Comparison of ENCODE assay signal across 8 mouse cellular contexts in genomic region chr4:43492101-43492820, GRCm38 (mm10). TPM values are rescaled to one million over a fixed set of nuclear protein-coding genes. Genes with fewer than 3 reads are reported as not detected.
A peak's percentile ranks its signal among the peaks of the same experiment; 100 is the strongest.
DNase-seq lines count a peak whose midpoint lies in the region; ATAC-seq lines count a peak whose summit lies in the region.

No protein-coding gene starts in this region.

- H3K4me3 ChIP-seq in heart, embryonic 10.5 days = peak overlapping the region; percentile 84
- peak overlapping the region; percentile 33 for H3K4me3 ChIP-seq in heart, embryonic 16.5 days (ENCODE audit: low read length)
- peak overlapping the region; percentile 65 for H3K4me3 ChIP-seq in midbrain, embryonic 12.5 days

- H3K4me1 ChIP-seq in heart, embryonic 10.5 days = peaks cover 32% of the 10 kb centered on the region
- H3K4me1 ChIP-seq in heart, embryonic 16.5 days (ENCODE audit: control insufficient read depth, insufficient read depth, low read length) = peaks cover 12% of the 10 kb centered on the region
- peaks cover 20% of the 10 kb centered on the region for H3K4me1 ChIP-seq in midbrain, embryonic 12.5 days

- WGBS in heart, embryonic 10.5 days = 40% methylated on average over 12 of the region's 12 CpGs
- 44% methylated on average over 12 of the region's 12 CpGs for WGBS in heart, embryonic 16.5 days
- 45% methylated on average over 12 of the region's 12 CpGs for WGBS in midbrain, embryonic 12.5 days

- no peaks in the 10 kb centered on the region for H3K9me3 ChIP-seq in heart, embryonic 10.5 days
- peaks cover 3% of the 10 kb centered on the region for H3K9me3 ChIP-seq in heart, embryonic 16.5 days (replicated peaks; ENCODE audit: control insufficient read depth, low read length)
- no peaks in the 10 kb centered on the region for H3K9me3 ChIP-seq in midbrain, embryonic 12.5 days

- H3K36me3 ChIP-seq in heart, embryonic 10.5 days = peaks cover 19% of the 10 kb centered on the region
- H3K36me3 ChIP-seq in heart, embryonic 16.5 days (ENCODE audit: control insufficient read depth, insufficient read depth) = 0 out of 2 replicates have a peak, but pooled peaks cover 3% of the 10 kb centered on the region
- 0 out of 2 replicates have a peak, but pooled peaks cover 2% of the 10 kb centered on the region for H3K36me3 ChIP-seq in midbrain, embryonic 12.5 days

- intact Hi-C loops in heart, postnatal 14 days (cut with DNase I) = no loop called here

- no peak for DNase-seq in heart, embryonic 10.5 days (ENCODE audit: low spot score)
- DNase-seq in heart, postnatal 14 days = no peak
- peak; percentile 55 for DNase-seq in ES-CJ7 (ENCODE audit: low read depth, low spot score)
- no peak for DNase-seq in urinary bladder, postnatal 10 days (ENCODE audit: low spot score)
- no peak for DNase-seq in layer of hippocampus, adult 18-20 months (ENCODE audit: low spot score in 2 of 2)
- DNase-seq in ovary, adult 18-20 months (ENCODE audit: low spot score) = no peak

- no peak overlapping the region; the same call in 1 of the 2 replicates for H3K9ac ChIP-seq in heart, embryonic 16.5 days (ENCODE audit: low read length)
- H3K9ac ChIP-seq in midbrain, embryonic 12.5 days (replicated peaks) = no peak overlapping the region

- ATAC-seq in heart, embryonic 16.5 days (replicated peaks; ENCODE audit: extremely low read depth, insufficient read depth, low FRiP score) = no peak
- no peak for ATAC-seq in midbrain, embryonic 12.5 days (ENCODE audit: low FRiP score, low read depth)

- H3K4me2 ChIP-seq in heart, embryonic 16.5 days (ENCODE audit: low read depth, low read length) = peak overlapping the region; percentile 57
- peak overlapping the region; percentile 66 for H3K4me2 ChIP-seq in midbrain, embryonic 12.5 days (replicated peaks)

- no peaks in the 10 kb centered on the region for H3K27me3 ChIP-seq in heart, embryonic 10.5 days (ENCODE audit: insufficient read depth, poor library complexity, severe bottlenecking)
- no peaks in the 10 kb centered on the region for H3K27me3 ChIP-seq in heart, embryonic 16.5 days (ENCODE audit: control insufficient read depth, insufficient read depth, low read length)
- peaks cover 16% of the 10 kb centered on the region for H3K27me3 ChIP-seq in midbrain, embryonic 12.5 days

- H3K27ac ChIP-seq in heart, embryonic 10.5 days = peak overlapping the region; percentile 93; the same call in 1 of the 2 replicates
- H3K27ac ChIP-seq in heart, embryonic 16.5 days (ENCODE audit: low read length) = peak overlapping the region; percentile 69
- peak overlapping the region; percentile 90 for H3K27ac ChIP-seq in midbrain, embryonic 12.5 days (replicated peaks)

RNA-seq across cellular contexts. Expression of gene Ccdc107, which starts 0.4 kb away (rescaled TPM):
- polyA plus RNA-seq in heart, embryonic 10.5 days (2016; fragmentation: Nextera tagmentation; extraction: Ambion mirVana) = 67.2 and 71.7 TPM in 2 replicates
- 10 to 100 TPM; 25.9 to 27.1 TPM for total RNA-seq in heart, postnatal 14 days (2021)
- polyA plus RNA-seq in heart, embryonic 16.5 days (2015; fragmentation: Nextera tagmentation; extraction: Ambion mirVana) = 76.9 and 81.5 TPM in 2 replicates
- 45.0 and 47.9 TPM in 2 replicates for polyA plus RNA-seq in midbrain, embryonic 12.5 days (2016; fragmentation: Nextera tagmentation; extraction: Ambion mirVana)
- total RNA-seq in layer of hippocampus, adult 18-20 months (2021) = 10 to 100 TPM; 27.7 to 29.3 TPM

RNA-seq across cellular contexts. Expression of gene Arhgef39, which starts 7.2 kb away (rescaled TPM):
- 39.9 and 40.1 TPM in 2 replicates for polyA plus RNA-seq in heart, embryonic 10.5 days (2016; fragmentation: Nextera tagmentation; extraction: Ambion mirVana)
- 1 to 10 TPM; 1.6 to 2.8 TPM for total RNA-seq in heart, postnatal 14 days (2021)
- 38.9 and 43.4 TPM in 2 replicates for polyA plus RNA-seq in heart, embryonic 16.5 days (2015; fragmentation: Nextera tagmentation; extraction: Ambion mirVana)
- polyA plus RNA-seq in midbrain, embryonic 12.5 days (2016; fragmentation: Nextera tagmentation; extraction: Ambion mirVana) = 33.1 TPM in 2 replicates
- not detected for total RNA-seq in layer of hippocampus, adult 18-20 months (2021)

RNA-seq across cellular contexts. Expression of gene Sit1, which starts 8.7 kb away (rescaled TPM):
- polyA plus RNA-seq in heart, embryonic 10.5 days (2016; fragmentation: Nextera tagmentation; extraction: Ambion mirVana) = not detected in 2 replicates
- total RNA-seq in heart, postnatal 14 days (2021) = 1 to 10 TPM in 1 of 2 experiments, not detected in 1; 1.4 TPM
- polyA plus RNA-seq in heart, embryonic 16.5 days (2015; fragmentation: Nextera tagmentation; extraction: Ambion mirVana) = 2.0 and 3.9 TPM in 2 replicates
- not detected in 2 replicates for polyA plus RNA-seq in midbrain, embryonic 12.5 days (2016; fragmentation: Nextera tagmentation; extraction: Ambion mirVana)
- total RNA-seq in layer of hippocampus, adult 18-20 months (2021) = not detected

RNA-seq across cellular contexts. Expression of gene Car9, which starts 14.5 kb away (rescaled TPM):
- polyA plus RNA-seq in heart, embryonic 10.5 days (2016; fragmentation: Nextera tagmentation; extraction: Ambion mirVana) = 1.4 and 1.7 TPM in 2 replicates
- total RNA-seq in heart, postnatal 14 days (2021) = under 1 TPM; 0.17 TPM
- 3.5 and 3.8 TPM in 2 replicates for polyA plus RNA-seq in heart, embryonic 16.5 days (2015; fragmentation: Nextera tagmentation; extraction: Ambion mirVana)
- polyA plus RNA-seq in midbrain, embryonic 12.5 days (2016; fragmentation: Nextera tagmentation; extraction: Ambion mirVana) = 0.52 and 0.61 TPM in 2 replicates
- not detected for total RNA-seq in layer of hippocampus, adult 18-20 months (2021)

RNA-seq across cellular contexts. Expression of gene Tpm2, which starts 31.3 kb away (rescaled TPM):
- polyA plus RNA-seq in heart, embryonic 10.5 days (2016; fragmentation: Nextera tagmentation; extraction: Ambion mirVana) = 135 and 142 TPM in 2 replicates
- total RNA-seq in heart, postnatal 14 days (2021) = 10 to 100 TPM; 34.2 to 38.5 TPM
- 162 and 177 TPM in 2 replicates for polyA plus RNA-seq in heart, embryonic 16.5 days (2015; fragmentation: Nextera tagmentation; extraction: Ambion mirVana)
- polyA plus RNA-seq in midbrain, embryonic 12.5 days (2016; fragmentation: Nextera tagmentation; extraction: Ambion mirVana) = 46.0 and 61.3 TPM in 2 replicates
- 1 to 10 TPM; 4.2 to 4.8 TPM for total RNA-seq in layer of hippocampus, adult 18-20 months (2021)

Comparison
In these comparisons a context has a peak if more than half of its experiments do, and no peak if none do; other contexts are left out.
1. H3K4me3 ChIP-seq: peak in every context shown above with its lines; median percentile 84 in heart, embryonic 10.5 days; 65 in midbrain, embryonic 12.5 days; 33 in heart, embryonic 16.5 days.